Mouse (Mus musculus) stomach, embryonic 15.5 days (tissue): ENCODE results near the gene Psma2. TPM values are rescaled to one million over a fixed set of nuclear protein-coding genes. Genes with fewer than 3 reads are reported as not detected.

Experiments used
- ATAC-seq: fragments of 200-750 bp; cut with Nextera tagmentation; 2 replicates; pipeline ENCODE4 v1.8.0; 2017; ENCODE audit warnings: low read depth, moderate number of reproducible peaks, moderate TSS enrichment; ENCODE audit not compliant: insufficient read depth, low FRiP score
- H3K27ac ChIP-seq: fragments of 300-500 bp; sonication (generic); 2 replicates; pipeline ENCODE4 v1.5.1; 2015; ENCODE audit warnings: mild to moderate bottlenecking, inconsistent platforms
- H3K27me3 ChIP-seq: fragments of 300-500 bp; sonication (generic); replicated peaks from 2 replicates; pipeline ENCODE4 v1.6.1; 2015; ENCODE audit warnings: inconsistent platforms
- H3K36me3 ChIP-seq: fragments of 300-500 bp; sonication (generic); 2 replicates; pipeline ENCODE4 v1.6.1; 2015; ENCODE audit warnings: inconsistent platforms
- H3K4me1 ChIP-seq: fragments of 300-500 bp; sonication (generic); 2 replicates; pipeline ENCODE4 v1.6.1; 2015; ENCODE audit warnings: inconsistent platforms
- H3K4me2 ChIP-seq: fragments of 300-500 bp; sonication (generic); 2 replicates; pipeline ENCODE4 v1.6.1; 2015; ENCODE audit warnings: mild to moderate bottlenecking, inconsistent platforms
- H3K4me3 ChIP-seq: fragments of 300-500 bp; sonication (generic); replicated peaks from 2 replicates; pipeline ENCODE4 v1.5.1; 2015; ENCODE audit warnings: inconsistent platforms
- H3K9ac ChIP-seq: fragments of 300-500 bp; sonication (generic); 2 replicates; pipeline ENCODE4 v1.6.1; 2015; ENCODE audit warnings: inconsistent platforms
- H3K9me3 ChIP-seq: fragments of 300-500 bp; sonication (generic); 2 replicates; pipeline ENCODE4 v1.6.1; 2016; ENCODE audit warnings: inconsistent platforms
- WGBS: fragments of 180-500 bp; shearing (Covaris S2); methylation state at CpG from one replicate; pipeline ENCODE4 v1.1.7; 2015; 5-methylcytosine and 5-hydroxymethylcytosine counted together
- polyA plus RNA-seq: library from polyadenylated mRNA; unstranded; fragments of >200 nt; fragmentation: Nextera tagmentation; extraction: Ambion mirVana; gene quantifications from 2 replicates; pipeline ENCODE4 v1.2.1, GENCODE M21; 2015

Psma2 gene
- polyA plus RNA-seq, 1 experiment from 2014 or later = 193 TPM

GRCm38 (mm10) chr13:14670342-14670741 lies 57.3 kb downstream of the Psma2 start:
- no peak for ATAC-seq
- Histone ChIP-seq H3K9me3 (no peaks in the 10 kb centered on the region), H3K36me3 (no peaks in the 10 kb centered on the region), H3K9ac (no peak overlapping the region), H3K27me3 (no peaks in the 10 kb centered on the region), H3K27ac (no peak overlapping the region), H3K4me2 (no peak overlapping the region), H3K4me1 (no peaks in the 10 kb centered on the region), H3K4me3 (no peak overlapping the region)
- WGBS = 33% methylated on average over 2 of the region's 2 CpGs

DNA sequence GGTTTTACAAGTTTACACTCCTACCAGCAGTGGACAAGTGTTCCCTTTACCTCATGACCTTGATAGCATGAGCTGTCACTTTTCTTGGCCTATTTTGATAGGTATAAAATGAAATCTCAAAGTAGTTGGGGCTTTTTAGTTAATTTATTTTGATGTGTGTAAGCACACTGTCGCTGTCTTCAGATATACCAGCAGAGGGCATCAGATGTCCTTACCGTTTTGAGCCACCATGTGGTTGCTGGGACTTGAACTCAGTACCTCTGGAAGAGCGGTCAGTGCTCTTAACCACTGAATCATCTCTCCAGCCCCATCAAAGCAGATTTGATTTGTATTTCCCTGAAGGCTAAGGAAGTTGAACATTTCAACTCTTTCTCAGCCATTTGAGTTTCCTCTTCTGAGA lies 75.9 kb downstream of the Psma2 start:
- no peaks in the 10 kb centered on the region for H3K27me3 ChIP-seq
- no peaks in the 10 kb centered on the region for H3K4me1 ChIP-seq
- H3K4me2 ChIP-seq = no peak overlapping the region
- H3K36me3 ChIP-seq = no peaks in the 10 kb centered on the region
- no peak overlapping the region for H3K4me3 ChIP-seq
- no peak for ATAC-seq
- 72% methylated on average over 3 of the region's 3 CpGs for WGBS
- H3K9me3 ChIP-seq = no peaks in the 10 kb centered on the region
- no peak overlapping the region for H3K27ac ChIP-seq
- no peak overlapping the region for H3K9ac ChIP-seq

DNA sequence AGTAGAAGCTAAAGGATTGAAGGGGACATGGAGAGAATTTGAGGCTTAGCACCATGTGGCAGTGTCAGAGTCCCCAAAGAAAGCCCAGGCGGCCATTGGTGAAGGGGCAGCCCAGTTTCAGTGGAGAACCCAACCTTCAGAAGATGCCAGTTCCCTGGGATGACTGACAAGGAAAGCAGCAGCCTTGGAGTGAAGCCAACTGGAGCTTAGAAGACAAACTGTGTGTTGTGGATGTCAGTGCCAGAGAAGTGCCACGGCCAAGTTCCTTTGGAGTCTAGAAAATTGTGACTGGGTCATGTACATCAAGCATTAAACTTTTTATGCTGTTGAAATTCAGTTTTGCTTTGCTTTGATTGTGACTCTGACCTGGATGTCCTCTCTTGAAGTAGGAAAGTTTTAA lies 103.8 kb downstream of the Psma2 start:
- no peak overlapping the region for H3K9ac ChIP-seq
- H3K27me3 ChIP-seq = no peaks in the 10 kb centered on the region
- H3K36me3 ChIP-seq = no peaks in the 10 kb centered on the region
- no peak overlapping the region for H3K27ac ChIP-seq
- H3K4me3 ChIP-seq = no peak overlapping the region
- no peak overlapping the region for H3K4me2 ChIP-seq
- H3K9me3 ChIP-seq = no peaks in the 10 kb centered on the region
- no peak for ATAC-seq
- 78% methylated on average over 2 of the region's 2 CpGs for WGBS
- no peaks in the 10 kb centered on the region for H3K4me1 ChIP-seq

- Histone ChIP-seq H3K4me2 (no peak overlapping the region), H3K27me3 (no peaks in the 10 kb centered on the region), H3K4me3 (no peak overlapping the region), H3K36me3 (no peaks in the 10 kb centered on the region), H3K9me3 (no peaks in the 10 kb centered on the region), H3K4me1 (no peaks in the 10 kb centered on the region), H3K9ac (no peak overlapping the region), H3K27ac (no peak overlapping the region)
- 65% methylated on average over 3 of the region's 3 CpGs for WGBS
- no peak for ATAC-seq
These were observed 104.7 kb downstream of the Psma2 start for GRCm38 (mm10) chr13:14717755-14718154.

Other genes starting within 250 kb of the Psma2 start
- gene Hecw1, start 90.0 kb upstream of the Psma2 start, polyA plus RNA-seq = 0.96 and 1.2 TPM in 2 replicates
- gene Mrpl32, start 75 bp upstream of the Psma2 start, polyA plus RNA-seq = 115 and 120 TPM in 2 replicates
- gene AW209491, start 16.9 kb downstream of the Psma2 start, polyA plus RNA-seq = 25.5 and 28.3 TPM in 2 replicates